Mouse (Mus musculus) spleen, postnatal 14 days (tissue): Measurements from ENCODE around the gene Pcmt1.
"Not testable (repeated sequence)": the region's sequence is repeated elsewhere in the genome, so short reads cannot be mapped to it uniquely, and the experiment has no call there.

Experiments
- DNase-seq, 2 experiments: peaks; one replicate each; pipeline ENCODE4 v3.0.0; 2021 to 2022; ENCODE audit warnings: low spot score in 2 of 2

Pcmt1 gene

GRCm38 (mm10) chr10:7645911-7646310 lies 35.0 kb downstream of the Pcmt1 start:
- no peak for DNase-seq

- no peak for DNase-seq
These were observed 40.6 kb downstream of the Pcmt1 start for GRCm38 (mm10) chr10:7640366-7640765.

DNA sequence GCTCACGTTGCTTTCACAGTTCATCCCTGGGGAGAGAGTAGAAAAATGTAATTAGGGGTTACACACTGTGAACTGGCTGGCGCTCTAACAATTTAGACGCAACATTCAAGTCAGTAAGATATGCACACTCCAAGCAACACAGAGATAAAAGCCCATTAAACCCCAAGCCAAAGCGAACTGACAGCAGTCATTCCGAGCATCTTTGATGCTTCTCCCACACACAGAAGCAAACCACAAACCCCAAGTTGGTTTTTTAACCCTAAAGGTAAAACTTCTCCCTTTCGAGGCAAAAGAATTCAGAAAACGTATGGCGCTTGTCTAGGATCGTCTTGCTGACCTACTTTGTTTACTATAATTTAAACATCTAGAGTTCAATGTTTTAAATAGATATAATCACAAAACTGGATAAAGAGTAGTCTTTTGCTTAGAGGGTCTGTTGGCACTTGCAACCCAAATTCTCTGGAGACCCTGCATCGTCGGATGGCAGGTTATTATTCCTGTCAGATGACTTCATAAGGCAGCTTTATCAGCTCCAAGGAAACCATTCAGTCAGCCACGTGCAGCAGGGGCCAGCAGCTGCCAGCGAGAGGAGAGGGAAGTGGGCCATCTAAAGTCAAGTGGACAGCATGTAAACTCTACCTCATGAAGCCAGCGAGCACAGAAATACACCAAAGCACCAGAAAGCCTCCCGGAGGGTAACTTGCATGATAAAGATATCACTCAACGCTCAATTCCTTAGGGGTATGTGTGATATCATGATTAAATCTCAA lies 49.8 kb downstream of the Pcmt1 start:
- DNase-seq = no peak

GRCm38 (mm10) chr10:7630286-7630685 lies 50.6 kb downstream of the Pcmt1 start:
- DNase-seq = no peak

DNA sequence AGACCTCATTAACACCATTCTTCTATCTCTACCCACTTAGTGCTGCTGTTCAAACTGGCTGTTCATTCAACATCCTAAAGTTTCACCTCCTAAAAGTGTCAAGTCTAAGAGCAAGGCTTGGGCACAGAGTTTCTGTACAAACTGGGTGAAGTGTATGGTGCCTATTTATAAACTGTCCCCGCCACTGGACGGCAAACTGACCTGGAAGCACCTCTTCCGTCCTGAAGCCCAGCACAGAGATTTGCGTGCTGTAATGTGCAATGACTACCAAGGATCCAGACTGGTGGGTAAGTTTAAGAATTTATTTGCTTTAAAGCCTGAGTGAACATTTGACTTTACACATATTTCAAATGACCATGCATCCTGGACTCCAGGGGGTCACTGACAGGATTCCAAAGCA lies 51.8 kb downstream of the Pcmt1 start:
- DNase-seq = no peak

- no peak for DNase-seq
These were observed 56.9 kb downstream of the Pcmt1 start for GRCm38 (mm10) chr10:7623861-7624518.

DNA sequence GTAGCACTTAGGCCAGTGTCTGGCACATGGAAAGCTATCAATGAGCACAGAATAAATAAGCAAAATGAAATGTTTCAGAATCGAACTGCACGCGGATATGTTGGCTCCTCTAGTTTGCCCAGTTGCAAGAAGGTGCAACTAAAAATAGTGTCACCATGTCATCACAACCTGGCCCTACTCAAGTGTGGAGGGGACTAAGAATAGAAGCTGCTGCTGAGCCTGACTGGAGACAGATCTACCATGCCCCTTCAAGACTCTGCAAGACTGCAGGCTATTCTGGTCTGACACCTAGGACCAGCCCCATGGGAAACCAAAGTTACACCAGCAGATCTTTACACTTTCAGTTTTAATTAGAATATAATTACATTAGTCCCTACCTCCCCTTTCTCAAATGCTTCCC lies 58.6 kb downstream of the Pcmt1 start:
- no peak for DNase-seq

DNA sequence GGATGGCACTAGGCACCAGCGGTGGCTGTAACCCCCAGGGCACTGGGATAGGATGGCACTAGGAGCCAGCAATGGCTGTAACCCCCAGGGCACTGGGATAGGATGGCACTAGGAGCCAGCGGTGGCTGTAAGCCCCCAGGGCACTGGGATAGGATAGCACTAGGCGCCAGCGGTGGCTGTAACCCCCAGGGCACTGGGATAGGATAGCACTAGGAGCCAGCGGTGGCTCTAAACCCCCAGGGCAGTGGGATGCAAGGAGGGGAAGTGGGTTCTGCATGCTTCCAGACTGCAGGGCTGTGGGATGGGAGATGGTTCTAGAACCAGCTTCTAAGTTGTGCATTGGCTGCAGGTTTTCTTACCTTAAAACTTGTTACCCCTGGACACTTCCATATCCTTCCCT lies 60.2 kb downstream of the Pcmt1 start:
- DNase-seq = no peak

- no peak for DNase-seq
These were observed 61.1 kb downstream of the Pcmt1 start for GRCm38 (mm10) chr10:7619821-7620241.

DNA sequence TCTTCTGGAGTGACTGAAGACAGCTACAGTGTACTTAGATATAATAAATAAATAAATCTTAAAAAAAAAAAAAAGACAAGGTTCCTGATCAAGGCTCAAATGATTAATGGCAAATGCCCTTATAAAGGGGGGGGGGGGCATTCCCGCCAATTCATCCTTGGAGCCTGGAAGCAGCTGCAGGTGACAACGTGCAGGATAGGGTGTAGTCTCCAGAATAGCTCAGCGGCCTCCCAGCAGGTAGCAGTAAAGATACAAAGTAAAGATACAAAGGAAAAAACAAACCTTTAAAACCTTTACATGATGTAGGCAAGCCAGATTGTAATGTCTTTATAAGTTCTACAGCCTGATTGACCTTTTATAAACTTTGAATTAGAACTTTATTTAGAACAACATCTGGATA lies 63.4 kb downstream of the Pcmt1 start:
- not testable (repeated sequence) for DNase-seq

DNA sequence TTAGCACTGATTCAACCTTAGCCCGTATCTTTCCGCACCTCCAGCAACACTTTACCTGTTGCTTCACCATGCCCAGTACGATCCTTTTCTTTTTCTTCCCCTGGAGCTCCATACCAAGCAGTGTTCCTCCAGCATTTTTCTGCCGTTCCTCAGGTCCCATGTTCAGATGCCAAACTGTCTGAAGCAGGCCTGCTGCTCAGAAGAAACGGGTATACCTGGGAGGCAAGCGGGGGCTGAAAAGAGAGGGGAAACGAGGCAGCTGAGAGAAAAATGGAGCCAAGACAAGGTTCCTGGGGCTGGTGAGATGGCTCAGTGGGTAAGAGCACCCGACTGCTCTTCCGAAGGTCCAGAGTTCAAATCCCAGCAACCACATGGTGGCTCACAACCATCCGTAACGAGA lies 63.8 kb downstream of the Pcmt1 start:
- DNase-seq = not testable (repeated sequence)

- no peak for DNase-seq
These were observed 66.1 kb downstream of the Pcmt1 start for GRCm38 (mm10) chr10:7614834-7615233.

GRCm38 (mm10) chr10:7612210-7612609 lies 68.7 kb downstream of the Pcmt1 start:
- DNase-seq = not testable (repeated sequence)

DNA sequence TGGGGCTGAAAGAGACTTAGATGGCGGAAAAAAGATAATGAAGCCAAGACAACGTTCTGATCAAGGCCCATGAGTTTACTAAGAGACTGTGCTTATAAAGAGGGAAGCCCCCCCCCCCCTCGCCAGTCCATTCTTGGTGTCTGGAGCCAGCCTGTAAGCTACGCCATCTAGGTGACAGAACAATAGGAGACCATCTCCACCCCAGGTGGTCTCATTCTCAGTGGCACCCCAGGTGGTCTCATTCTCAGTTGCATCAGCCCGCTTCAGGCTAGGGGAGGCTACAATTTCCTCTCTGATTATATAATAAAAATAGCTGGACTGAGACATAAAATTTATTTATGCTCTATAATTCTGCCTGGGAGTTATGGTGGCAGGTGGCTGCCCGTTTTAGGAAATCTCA lies 69.3 kb downstream of the Pcmt1 start:
- no peak for DNase-seq

DNA sequence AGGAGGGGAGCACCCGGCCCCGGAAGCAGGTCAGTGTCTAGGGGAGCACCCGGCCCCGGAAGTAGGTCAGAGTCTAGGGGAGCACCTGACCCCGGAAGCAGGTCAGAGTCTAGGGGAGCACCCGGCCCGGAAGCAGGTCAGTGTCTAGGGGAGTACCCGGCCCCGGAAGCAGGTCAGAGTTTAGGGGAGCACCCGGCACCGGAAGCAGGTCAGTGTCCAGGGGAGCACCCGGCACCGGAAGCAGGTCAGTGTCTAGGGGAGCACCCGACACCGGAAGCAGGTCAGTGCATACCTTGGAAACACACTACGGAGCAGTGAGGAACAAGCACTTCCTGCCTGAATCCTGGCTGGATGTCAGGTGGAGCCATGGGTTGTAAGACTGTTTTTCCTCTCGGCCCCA lies 72.3 kb downstream of the Pcmt1 start:
- DNase-seq = no peak

- DNase-seq = no peak
These were observed 74.5 kb downstream of the Pcmt1 start for GRCm38 (mm10) chr10:7606437-7606836.

- DNase-seq = no peak
These were observed 75.8 kb downstream of the Pcmt1 start for GRCm38 (mm10) chr10:7605168-7605567.

DNA sequence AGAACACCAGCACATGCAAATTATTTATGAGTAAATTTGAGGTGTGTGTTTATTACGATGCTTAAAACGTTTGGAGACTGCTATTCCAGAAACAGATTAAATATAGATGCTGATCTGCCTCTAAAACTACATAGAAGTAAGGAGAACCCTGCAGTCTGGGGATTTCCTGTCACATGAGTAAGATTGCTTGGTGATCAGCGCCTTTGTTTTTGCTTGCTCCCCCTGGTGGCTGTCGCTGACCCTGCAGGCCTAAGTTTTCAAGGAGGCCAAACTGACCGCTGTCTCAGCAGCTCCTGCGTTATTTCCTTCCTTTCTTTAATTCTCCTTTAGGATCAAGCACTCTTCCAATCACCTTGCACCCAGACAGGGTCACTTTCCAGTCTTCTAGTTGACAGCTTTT lies 80.3 kb downstream of the Pcmt1 start:
- DNase-seq = peak; percentile 43 to 60

DNA sequence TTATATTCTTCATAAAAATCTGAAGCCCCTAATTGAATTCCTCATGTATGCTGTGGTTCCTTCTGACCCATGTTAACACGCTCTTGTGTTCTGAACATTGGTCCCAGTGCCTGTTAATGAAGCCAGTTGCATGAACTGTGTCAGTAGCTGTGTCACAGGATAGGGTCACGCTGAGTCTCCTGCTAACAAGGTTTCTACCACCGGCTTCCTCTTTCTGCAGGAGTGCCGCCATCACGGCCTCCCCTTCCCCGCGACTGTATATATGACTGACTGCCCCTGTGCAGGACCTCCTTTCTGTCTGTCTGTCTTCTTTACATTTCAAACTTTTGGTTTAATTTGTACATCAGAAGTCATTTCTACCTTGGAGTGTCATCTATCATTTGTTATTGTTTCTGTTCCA lies 82.8 kb downstream of the Pcmt1 start:
- DNase-seq = no peak

DNA sequence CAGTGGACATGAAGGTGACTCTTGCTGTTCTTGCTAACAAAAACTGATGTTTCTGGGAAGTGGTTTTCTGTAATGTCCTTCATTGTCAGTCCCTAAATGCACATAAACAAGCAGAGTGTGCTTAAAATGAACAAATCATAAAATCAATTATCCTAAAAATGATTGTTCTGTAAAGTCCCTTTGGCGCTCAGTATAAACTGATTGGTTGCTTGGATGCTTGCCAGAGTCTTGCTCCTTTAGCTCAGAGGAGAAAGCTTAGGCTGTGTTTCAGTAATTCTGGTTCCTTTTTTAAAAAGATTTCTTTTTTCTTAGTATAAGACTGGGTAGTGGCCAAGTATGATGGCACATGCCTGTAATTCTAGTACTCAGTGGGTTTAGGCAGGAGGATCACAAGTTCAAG lies 84.7 kb downstream of the Pcmt1 start:
- DNase-seq = no peak

DNA sequence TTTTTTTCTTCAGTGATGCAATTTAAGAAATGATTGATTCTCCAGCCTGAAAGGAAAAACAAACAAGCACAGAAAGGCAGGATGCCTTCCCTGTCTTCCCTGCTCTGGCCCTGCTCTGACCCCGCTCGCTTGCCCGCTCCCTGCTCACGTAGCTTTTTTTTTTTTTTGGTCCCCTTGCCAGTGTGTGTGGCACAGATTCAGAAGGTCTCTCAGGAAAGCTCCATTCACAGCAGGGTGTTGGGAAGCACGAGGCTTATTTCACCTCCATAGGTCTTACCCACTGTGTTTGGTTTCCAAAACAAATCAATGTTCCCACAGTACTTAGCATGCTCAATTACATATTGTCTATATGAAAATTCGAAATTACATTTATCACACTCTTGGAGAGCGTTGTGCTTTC lies 86.1 kb downstream of the Pcmt1 start:
- DNase-seq = no peak

GRCm38 (mm10) chr10:7590792-7591191 lies 90.1 kb downstream of the Pcmt1 start:
- no peak for DNase-seq

DNA sequence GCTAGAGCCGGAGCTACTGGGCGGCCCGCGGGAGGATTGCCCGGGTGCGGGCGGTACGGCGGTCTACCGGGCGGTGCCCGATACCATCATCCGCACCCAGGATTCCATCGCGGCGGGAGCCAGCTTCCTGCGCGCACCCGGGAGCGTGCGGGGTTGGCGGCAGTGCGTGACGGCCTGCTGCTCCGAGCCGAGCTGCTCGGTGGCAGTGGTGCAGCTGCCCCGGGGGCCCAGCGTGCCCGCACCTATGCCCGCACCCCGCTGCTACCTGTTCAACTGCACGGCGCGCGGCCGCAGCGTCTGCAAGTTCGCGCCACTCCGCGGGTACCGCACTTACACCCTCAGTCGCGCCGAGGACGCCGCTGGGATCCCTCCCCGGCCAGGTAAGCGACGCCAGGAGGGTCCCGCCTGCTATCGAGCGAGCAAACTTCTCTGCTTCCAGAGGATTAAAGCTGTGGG lies 90.7 kb downstream of the Pcmt1 start:
- DNase-seq = no peak
